Mouse (Mus musculus): ENCODE data around the gene Txndc16.

Txndc16 gene

DNA sequence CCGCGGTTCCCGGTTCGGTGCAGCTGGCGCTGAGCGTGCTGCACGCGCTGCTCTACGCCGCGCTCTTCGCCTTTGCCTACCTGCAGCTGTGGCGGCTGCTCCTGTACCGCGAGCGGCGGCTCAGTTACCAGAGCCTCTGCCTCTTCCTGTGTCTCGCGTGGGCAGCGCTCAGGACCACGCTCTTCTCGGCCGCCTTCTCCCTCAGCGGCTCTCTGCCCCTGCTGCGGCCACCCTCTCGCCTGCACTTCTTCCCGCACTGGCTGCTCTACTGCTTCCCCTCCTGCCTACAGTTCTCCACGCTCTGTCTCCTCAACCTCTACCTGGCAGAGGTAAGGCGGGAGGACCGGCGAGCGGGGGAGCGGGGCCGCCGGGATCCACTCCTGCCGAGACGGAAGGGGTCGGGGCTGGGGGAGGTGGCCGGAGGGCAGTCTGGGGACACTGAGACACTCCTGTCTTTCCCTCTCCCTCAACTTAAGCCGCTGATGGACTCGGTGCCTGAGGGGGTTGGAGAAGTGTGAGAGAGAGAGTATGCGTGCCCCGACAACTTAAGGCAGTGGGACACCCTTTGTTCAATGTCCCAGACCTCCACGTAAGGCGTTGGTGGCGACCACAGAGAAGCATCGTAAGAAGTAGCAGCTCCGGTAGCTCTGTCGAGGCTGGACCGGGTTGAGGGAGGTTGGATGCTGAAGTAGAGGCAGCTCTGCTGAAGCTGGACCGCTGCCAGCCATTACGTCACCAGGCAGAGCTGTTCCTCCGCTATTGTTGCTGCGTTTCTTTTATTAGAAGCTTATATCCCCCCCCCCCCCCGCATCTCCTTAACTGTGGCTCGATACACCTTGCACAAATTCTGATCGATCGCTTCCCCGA is at the start of gene Txndc16:
Gene Txndc16, minus strand, starts transcription at position 239 of the 867 bp plus-strand sequence.
- peak; percentile 34 for DNase-seq (ENCODE audit: low read depth)

DNA sequence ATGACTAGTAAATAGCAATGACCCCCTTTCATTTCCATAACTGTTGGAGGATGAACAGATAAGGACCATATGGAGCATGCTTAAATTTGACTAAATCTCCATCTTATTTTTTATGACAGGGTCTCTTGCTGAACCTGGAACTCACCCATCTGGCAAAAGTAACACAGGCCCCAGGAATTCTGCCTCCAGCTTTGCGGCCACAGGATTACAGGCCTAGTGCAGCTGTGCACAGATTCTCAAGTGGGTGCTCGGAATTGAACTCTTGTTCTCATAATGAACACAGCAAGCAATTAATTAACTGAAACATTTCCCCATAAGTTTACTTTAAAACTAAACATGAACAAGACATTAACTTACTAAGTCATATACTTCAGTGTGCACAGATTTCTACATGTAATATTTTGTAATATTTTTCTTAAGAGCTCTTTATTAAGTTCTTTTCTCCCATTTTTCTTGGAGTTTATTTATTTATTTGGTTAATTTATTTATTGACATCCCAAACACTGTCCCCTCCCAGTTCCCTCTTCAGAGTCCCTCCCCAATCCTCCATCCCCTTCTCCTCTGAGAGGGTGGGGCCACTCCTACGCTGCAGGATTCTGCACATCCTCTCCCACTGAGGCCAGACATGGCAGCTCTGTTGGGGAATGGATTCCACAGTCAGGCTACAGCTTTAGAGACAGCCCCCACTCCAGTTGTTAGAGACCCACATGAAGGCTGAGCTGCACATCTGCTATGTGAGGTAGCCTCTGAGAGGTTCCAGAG is 43.9 kb upstream of the Txndc16 start:
- DNase-seq (ENCODE audit: low read depth): no peak

- DNase-seq (ENCODE audit: low read depth): no peak
These were observed 31.5 kb upstream of the Txndc16 start for GRCm38 (mm10) chr14:45251548-45252076.

DNA sequence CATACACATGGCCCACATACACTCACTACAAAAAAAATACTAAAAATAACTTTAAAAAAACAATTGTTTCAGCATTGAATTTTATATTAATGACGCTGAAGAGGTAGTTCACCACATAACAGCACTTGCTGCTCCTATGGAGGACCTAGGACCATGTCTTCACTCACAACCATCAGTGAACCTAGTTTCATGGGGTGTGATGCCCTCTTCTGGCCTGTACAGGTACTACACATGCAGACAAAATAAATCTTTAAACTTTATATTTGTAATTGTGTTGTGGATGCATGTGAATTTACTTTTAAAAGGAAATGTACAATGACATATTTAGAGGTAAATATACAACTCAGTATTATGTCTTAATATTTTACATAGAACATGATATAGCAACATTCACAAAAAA is 21.5 kb upstream of the Txndc16 start:
- DNase-seq (ENCODE audit: low read depth): no peak

DNA sequence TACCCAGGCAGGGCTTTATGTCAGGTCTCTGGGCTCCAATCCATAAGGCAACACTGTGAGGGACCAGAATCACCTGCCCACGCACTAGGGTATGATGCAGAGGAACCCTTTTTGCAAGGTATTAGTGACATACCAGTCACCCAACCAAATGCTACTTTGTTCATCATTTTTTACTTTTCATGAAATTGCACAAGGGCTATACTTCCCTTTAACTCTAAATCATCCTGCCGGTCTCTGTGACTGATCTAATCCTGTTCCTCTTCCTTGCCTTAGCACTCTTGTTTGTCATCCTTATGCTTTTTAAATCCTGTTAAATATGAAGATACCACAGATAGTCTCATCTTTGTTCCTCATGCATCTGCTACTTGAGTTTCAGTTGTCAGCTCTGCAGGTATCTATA is 18.9 kb upstream of the Txndc16 start:
- no peak for DNase-seq (ENCODE audit: low read depth)

GRCm38 (mm10) chr14:45220957-45221630 is 966 bp upstream of the Txndc16 start:
- no peak for DNase-seq (ENCODE audit: low read depth)

DNA sequence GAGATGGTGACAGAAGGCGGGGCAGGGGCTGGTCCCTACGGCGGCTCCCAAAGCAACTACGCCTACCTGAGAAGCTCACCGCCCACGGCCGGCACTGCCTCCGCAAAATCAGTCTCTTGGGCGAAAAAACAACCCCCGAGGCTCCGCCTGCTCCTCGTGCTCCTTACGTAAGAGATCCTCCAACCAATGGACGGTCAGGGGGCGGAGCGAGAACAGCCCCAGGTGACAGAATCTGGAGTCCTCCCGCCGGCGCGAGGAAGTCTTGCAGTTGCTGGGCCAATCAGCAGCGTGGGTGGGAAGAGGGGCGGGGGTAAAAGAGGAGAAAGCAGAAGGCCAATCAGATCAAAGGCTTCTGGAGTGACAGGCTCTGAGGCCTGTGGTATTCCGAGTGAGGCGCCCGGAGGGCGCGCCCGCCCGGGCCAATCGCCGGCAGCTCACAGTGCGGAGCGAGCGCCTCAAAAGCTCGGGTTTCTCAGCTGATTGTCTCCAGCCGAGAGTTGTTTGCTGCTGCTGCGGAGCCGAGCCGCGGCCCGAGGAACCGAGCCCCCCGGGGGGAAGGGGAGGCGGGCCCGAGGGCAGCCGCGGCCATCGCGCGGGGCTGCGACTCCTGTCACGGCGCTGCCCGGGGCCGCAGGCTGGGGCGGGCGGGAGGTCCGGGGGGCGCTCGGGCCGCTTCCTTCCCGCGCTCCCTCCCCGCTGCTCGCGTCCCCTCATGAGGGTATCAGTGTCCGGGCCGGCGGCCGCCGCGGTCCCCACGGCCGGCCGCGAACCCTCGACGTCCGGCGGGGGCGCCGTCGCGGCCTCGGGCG is 643 bp downstream of the Txndc16 start, which contains the start of gene Gpr137c:
Gene Gpr137c, plus strand, starts transcription at position 437 of the 809 bp plus-strand sequence.
- DNase-seq (ENCODE audit: low read depth): peak; percentile 99

GRCm38 (mm10) chr14:45217693-45218092 is 2.4 kb downstream of the Txndc16 start:
- DNase-seq (ENCODE audit: low read depth): no peak

DNA sequence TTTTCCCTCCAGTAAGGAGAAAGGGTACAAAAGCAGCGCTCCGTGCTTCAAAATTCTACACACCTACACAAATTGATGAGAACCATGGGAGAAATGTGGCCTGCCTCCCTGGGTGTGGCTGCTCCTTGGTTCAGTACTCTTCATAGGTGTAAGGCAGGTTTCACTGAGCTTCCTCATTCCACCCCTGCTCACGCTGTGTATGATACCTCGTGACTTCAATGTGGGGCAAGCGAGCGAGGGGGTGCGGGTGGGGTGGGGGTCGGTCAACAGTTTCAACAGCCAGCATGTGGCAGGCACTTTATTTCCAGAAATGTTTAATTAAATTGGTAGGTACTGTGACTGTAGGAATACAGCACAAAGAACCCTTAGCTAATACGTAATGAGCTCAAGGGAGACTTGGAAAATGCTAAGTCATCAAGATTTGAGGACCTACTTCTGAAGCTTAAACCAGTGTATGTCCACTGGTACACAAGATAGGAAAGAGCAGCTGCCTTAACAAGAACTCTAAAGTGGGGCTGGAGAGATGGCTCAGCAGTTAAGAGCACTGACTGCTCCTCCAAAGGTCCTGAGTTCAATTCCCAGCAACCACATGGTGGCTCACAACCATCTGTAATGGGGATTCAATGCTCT is 3.3 kb downstream of the Txndc16 start:
- DNase-seq (ENCODE audit: low read depth): no peak

DNA sequence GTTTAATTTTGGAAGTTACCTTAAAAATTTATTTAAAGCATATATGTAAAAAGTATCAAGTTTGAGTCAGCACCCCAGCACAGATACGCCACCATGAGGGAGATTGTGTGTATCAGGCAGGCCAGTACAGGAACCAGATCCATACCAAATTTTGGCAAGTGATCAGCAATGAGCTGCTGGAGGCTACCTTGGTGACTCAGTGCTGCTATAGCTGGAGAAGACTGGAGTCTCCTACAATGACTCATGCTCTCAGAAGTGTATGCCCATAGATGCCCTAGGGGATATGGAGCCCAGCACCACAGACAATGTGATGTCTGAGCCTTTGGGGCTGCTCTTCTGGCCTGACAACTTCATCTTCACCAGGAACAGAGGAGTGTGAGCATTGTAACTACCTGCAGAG is 8.7 kb downstream of the Txndc16 start:
- DNase-seq (ENCODE audit: low read depth): no peak

DNA sequence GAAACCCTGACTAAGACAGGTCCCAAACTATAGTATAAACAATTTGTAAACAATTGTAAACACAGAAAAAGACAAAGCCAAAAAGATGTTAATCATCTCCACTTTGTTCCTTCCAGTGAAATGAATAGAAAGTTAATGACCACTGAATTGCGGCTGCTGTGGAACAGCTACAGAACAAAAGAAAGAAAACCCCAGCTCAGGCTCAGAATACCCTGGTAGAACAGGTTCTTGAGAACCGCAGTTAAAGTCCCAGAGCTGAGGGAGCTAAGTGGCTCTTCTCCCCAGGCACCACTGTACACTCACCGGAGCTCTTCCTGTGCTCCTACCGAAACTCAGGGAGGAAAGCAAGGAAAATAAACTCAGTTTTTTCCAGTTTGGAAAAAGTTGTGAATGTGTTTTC is 9.4 kb downstream of the Txndc16 start:
- no peak for DNase-seq (ENCODE audit: low read depth)

- no peak for DNase-seq (ENCODE audit: low read depth)
These were observed 19.5 kb downstream of the Txndc16 start for GRCm38 (mm10) chr14:45200607-45201006.

- no peak for DNase-seq (ENCODE audit: low read depth)
These were observed 29.1 kb downstream of the Txndc16 start for GRCm38 (mm10) chr14:45190999-45191398.

DNA sequence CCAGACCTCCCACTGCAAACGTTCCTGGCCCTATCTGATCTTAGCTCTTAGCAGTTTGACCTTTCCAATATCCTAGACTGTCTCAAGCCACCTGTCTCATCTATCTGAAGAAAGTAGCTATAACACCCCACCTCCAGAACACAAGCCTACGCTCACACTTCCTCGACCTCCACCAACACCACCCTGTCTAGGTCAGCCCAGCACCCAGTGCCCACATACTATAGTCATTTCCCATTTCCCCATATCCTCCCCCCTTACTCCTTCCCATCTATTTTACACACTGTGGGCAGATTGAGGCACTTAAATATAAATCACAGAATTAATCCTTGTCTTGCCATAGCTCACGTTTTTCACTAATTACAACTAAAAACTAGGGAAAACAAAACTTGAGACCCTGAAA is 38.5 kb downstream of the Txndc16 start:
- DNase-seq (ENCODE audit: low read depth): no peak

- no peak for DNase-seq (ENCODE audit: low read depth)
These were observed 40.5 kb downstream of the Txndc16 start for GRCm38 (mm10) chr14:45179606-45180005.

DNA sequence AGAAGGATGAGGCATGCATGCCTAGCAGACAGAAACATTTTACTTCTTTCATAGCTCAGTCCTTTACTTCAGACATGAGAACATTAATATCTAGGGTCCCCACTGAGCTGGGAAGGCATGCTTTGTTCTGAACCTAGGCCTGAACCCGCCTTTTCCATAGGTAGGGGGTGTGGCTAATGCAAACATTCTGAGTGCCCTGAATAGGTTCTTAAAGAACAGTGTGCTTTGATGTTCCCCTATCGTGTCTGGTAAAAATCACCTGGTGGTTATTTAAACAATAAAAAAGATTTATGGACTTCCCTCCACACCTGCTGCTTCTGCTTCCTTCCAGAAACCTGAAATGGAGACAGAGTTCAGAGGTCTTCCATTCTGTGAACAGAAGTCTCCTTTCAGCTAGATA is 40.9 kb downstream of the Txndc16 start:
- DNase-seq (ENCODE audit: low read depth): no peak

DNA sequence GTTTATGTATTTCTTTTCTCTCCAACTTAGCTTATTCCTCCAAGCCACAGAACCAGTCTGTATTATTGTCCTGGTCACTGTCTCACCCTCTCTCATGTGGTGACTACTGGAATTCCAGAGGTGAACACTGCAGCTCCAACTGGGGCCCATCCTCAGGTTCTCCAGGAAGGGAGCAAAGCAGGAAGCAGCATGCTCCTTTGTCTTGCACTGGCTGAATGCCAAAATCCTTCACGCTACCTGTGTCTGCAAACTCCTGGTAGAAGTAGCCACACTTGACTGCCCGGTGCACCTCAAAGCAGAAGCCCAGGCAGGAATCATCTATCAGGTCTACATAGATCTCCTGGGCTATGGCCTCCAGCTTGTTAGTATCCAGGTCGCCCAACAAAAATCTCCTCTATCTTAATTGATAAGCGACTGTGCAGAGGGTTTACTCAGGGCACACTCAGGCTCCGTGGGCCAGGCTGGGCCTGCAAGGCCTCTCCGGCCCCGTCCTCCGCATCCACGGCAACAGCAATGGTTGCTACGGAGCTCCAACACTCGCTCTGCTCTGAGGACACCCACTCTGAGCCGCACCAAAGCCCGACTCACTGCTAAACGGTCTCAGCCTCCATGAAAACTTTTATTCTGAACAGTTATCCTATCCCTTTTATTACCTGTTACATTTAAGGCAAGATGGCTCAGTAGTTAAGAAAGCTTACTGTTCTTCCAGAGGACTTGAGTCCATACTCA is 45.0 kb downstream of the Txndc16 start:
- DNase-seq (ENCODE audit: low read depth): no peak

DNA sequence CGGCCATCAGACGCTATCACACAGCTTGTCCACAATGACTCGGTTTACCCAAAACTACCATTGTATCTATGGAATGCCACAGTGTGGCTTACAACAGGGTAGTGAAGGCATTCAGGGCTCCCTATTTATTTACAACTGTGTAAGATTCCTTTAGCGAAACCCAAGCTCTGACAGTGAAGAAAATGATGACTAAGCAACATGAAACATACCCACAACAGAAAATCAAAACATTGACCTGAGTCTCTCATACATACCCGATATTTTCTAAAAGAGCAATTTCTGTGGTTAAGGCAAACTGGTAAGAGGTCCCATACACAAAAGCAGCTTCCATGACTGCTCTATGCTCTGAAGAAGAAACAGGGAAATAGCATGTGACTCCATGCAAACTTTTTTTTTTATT is 47.9 kb downstream of the Txndc16 start:
- no peak for DNase-seq (ENCODE audit: low read depth)

GRCm38 (mm10) chr14:45167366-45167765 is 52.8 kb downstream of the Txndc16 start:
- DNase-seq (ENCODE audit: low read depth): no peak

DNA sequence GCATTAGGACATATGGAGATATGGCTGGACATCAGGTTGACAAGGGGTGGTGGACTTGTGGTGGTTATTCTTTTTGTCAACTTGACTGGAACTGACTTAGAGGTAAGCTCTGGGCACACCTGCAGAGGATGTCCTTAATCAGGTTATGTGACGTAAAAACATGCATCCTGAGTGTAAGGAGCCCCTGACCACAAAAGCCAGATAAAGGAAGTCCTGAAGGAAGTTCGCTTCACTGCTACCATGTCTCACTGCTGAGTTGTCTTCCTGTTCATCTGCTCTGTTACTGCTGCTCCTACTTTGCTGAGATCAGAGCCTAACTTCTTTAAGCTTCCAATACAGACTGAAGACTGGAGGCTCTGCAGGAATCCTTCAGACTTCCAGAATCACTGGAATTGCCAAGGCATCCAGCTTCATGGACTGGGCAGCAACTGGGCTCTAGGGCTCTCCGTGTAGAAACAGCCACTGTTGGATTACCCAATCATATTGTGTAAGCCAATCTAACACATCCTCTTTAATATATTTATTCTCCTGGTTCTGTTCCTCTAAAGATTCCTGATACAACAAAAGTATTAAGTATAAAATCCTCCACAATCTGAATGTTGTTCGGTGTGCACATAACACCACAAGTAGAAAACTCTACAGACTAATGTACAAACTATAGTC is 64.5 kb downstream of the Txndc16 start:
- DNase-seq (ENCODE audit: low read depth): no peak

Measured in c-Kit-positive CD71-positive TER-119-negative erythroid progenitor cells, embryonic 14.5 days (primary cell).